ENCODE assay signal across 16 mouse cellular contexts in genomic region chr6:32749821-32750220, GRCm38 (mm10).
DNase-seq lines count a peak whose midpoint lies in the region; ATAC-seq and TF ChIP-seq lines count a peak whose summit lies in the region.
"Had no signal": no experiment of that assay in that cellular context is flagged by ENCODE, and none has a peak within 500 bp of the region (broad histone marks: within the 10 kb centered on the region; RNA-seq: fewer than 3 reads in every experiment).

No protein-coding gene starts in this region.

- no peak overlapping the region for H3K27ac ChIP-seq in intestine, postnatal 0 days (ENCODE audit: low read depth, low read length)
- no peak overlapping the region for H3K27ac ChIP-seq in intestine, embryonic 15.5 days
- H3K27ac ChIP-seq in CH12.LX (ENCODE audit: insufficient read depth, low read depth): no peak overlapping the region
- no peak overlapping the region for H3K27ac ChIP-seq in embryonic facial prominence, embryonic 10.5 days (replicated peaks)
- H3K27ac ChIP-seq: embryonic facial prominence, embryonic 13.5 days; limb, embryonic 13.5 days; lung, embryonic 15.5 days had no signal

- H3K9me3 ChIP-seq in intestine, postnatal 0 days (ENCODE audit: control insufficient read depth): no peaks in the 10 kb centered on the region
- H3K9me3 ChIP-seq in intestine, embryonic 15.5 days: no peaks in the 10 kb centered on the region
- peaks cover 3% of the 10 kb centered on the region for H3K9me3 ChIP-seq in CH12.LX (replicated peaks; ENCODE audit: low read length)
- no peaks in the 10 kb centered on the region for H3K9me3 ChIP-seq in embryonic facial prominence, embryonic 10.5 days
- H3K9me3 ChIP-seq: G1E; lung, embryonic 15.5 days had no signal

- H3K36me3 ChIP-seq in intestine, postnatal 0 days (ENCODE audit: control insufficient read depth, insufficient read depth): no peaks in the 10 kb centered on the region
- H3K36me3 ChIP-seq in intestine, embryonic 15.5 days: no peaks in the 10 kb centered on the region
- H3K36me3 ChIP-seq in CH12.LX (replicated peaks in 1 of 2; ENCODE audit: control insufficient read depth in 1 of 2, insufficient read depth in 1 of 2, low read length in 1 of 2): no peaks in the 10 kb centered on the region
- H3K36me3 ChIP-seq in embryonic facial prominence, embryonic 10.5 days (replicated peaks): no peaks in the 10 kb centered on the region
- H3K36me3 ChIP-seq: embryonic facial prominence, embryonic 13.5 days; G1E; limb, embryonic 13.5 days; lung, embryonic 15.5 days had no signal

- TF ChIP-seq RAD21 in CH12.LX (IDR thresholded peaks at IDR 0.05; ENCODE audit: low read depth, low read length): peak; percentile 46

- 100% methylated on average over 1 of the region's 1 CpGs for WGBS in intestine, postnatal 0 days
- WGBS in intestine, embryonic 15.5 days: 100% methylated on average over 1 of the region's 1 CpGs
- 92% methylated on average over 1 of the region's 1 CpGs for WGBS in embryonic facial prominence, embryonic 10.5 days

- H3K79me2 ChIP-seq in CH12.LX (replicated peaks; ENCODE audit: control insufficient read depth, extremely low read depth, insufficient read depth, poor library complexity, severe bottlenecking): no peaks in the 10 kb centered on the region

- H3K4me3 ChIP-seq in intestine, postnatal 0 days (ENCODE audit: low read depth, low read length): no peak overlapping the region
- no peak overlapping the region for H3K4me3 ChIP-seq in intestine, embryonic 15.5 days (replicated peaks)
- no peak overlapping the region for H3K4me3 ChIP-seq in CH12.LX (replicated peaks in 1 of 3; ENCODE audit: low read depth in 2 of 3, low read length in 2 of 3, poor library complexity in 1 of 3)
- H3K4me3 ChIP-seq in embryonic facial prominence, embryonic 10.5 days: no peak overlapping the region
- H3K4me3 ChIP-seq: embryonic facial prominence, embryonic 13.5 days; limb, embryonic 13.5 days; lung, embryonic 15.5 days; myocyte had no signal

- peak; percentile 48 for TF ChIP-seq CTCF in intestine, postnatal 0 days (IDR thresholded peaks at IDR 0.05; ENCODE audit: low read depth)
- TF ChIP-seq CTCF in CH12.LX (conservative IDR thresholded peaks at IDR 0.05 in 1 of 2, IDR thresholded peaks at IDR 0.05 in 1 of 2; ENCODE audit: low read depth in 2 of 2, low read length in 2 of 2): peak; percentile 52 to 54

- DNase-seq in 3T3-L1 (ENCODE audit: low read depth, low spot score) (peak; percentile 53), CH12.LX (ENCODE audit: extremely low read depth) (peak; percentile 6), ZHBTc4 (ENCODE audit: low read depth, low spot score) (peak; percentile 46)
- no peak for DNase-seq in embryonic facial prominence, embryonic 10.5 days (ENCODE audit: low spot score)
- no peak for DNase-seq in gastrocnemius, postnatal 25 days
- DNase-seq: cerebellum, adult 9-11 months; layer of hippocampus, postnatal 36 days; right cerebral cortex, postnatal 4 days had no signal

- H3K27me3 ChIP-seq in intestine, postnatal 0 days (replicated peaks; ENCODE audit: control insufficient read depth, insufficient read depth, low read length): no peaks in the 10 kb centered on the region
- H3K27me3 ChIP-seq in intestine, embryonic 15.5 days (replicated peaks): no peaks in the 10 kb centered on the region
- H3K27me3 ChIP-seq in CH12.LX (replicated peaks): no peaks in the 10 kb centered on the region
- H3K27me3 ChIP-seq in embryonic facial prominence, embryonic 10.5 days (replicated peaks; ENCODE audit: low read depth, poor library complexity, severe bottlenecking): no peaks in the 10 kb centered on the region
- H3K27me3 ChIP-seq: embryonic facial prominence, embryonic 13.5 days; limb, embryonic 13.5 days; lung, embryonic 15.5 days had no signal

- no peak for TF ChIP-seq EP300 in CH12.LX (IDR thresholded peaks at IDR 0.05; ENCODE audit: low read length)

- ATAC-seq in intestine, postnatal 0 days: no peak
- ATAC-seq in intestine, embryonic 15.5 days: no peak
- ATAC-seq: inflammation-experienced regulatory T-cells, adult 6 months had no signal

- dilution Hi-C loops in CH12.LX (cut with MboI; ENCODE audit: extremely low pct_ligation_motif_present, extremely low pct_unique_long_range_greater_than_20kb, low sequenced_read_pairs): no loop called here

- H3K4me2 ChIP-seq in intestine, postnatal 0 days (replicated peaks; ENCODE audit: low read depth): no peak overlapping the region
- no peak overlapping the region for H3K4me2 ChIP-seq in intestine, embryonic 15.5 days (replicated peaks)
- no peak overlapping the region for H3K4me2 ChIP-seq in CH12.LX (ENCODE audit: insufficient read depth, low read depth, poor library complexity, severe bottlenecking)
- H3K4me2 ChIP-seq: embryonic facial prominence, embryonic 13.5 days; limb, embryonic 13.5 days; lung, embryonic 15.5 days had no signal

- no peaks in the 10 kb centered on the region for H3K4me1 ChIP-seq in intestine, postnatal 0 days (replicated peaks; ENCODE audit: control insufficient read depth, insufficient read depth, low read length)
- no peaks in the 10 kb centered on the region for H3K4me1 ChIP-seq in intestine, embryonic 15.5 days (replicated peaks)
- H3K4me1 ChIP-seq in CH12.LX (ENCODE audit: control insufficient read depth in 1 of 2, insufficient read depth in 2 of 2): peaks cover 0 to 4% of the 10 kb centered on the region in 2 experiments; a peak in 1 of 4 replicates
- no peaks in the 10 kb centered on the region for H3K4me1 ChIP-seq in embryonic facial prominence, embryonic 10.5 days
- H3K4me1 ChIP-seq: embryonic facial prominence, embryonic 13.5 days; limb, embryonic 13.5 days; lung, embryonic 15.5 days had no signal

- H3K9ac ChIP-seq in intestine, postnatal 0 days (ENCODE audit: low read depth, low read length): no peak overlapping the region
- H3K9ac ChIP-seq in intestine, embryonic 15.5 days: no peak overlapping the region
- H3K9ac ChIP-seq in CH12.LX (ENCODE audit: insufficient read depth, low read depth): no peak overlapping the region
- H3K9ac ChIP-seq: embryonic facial prominence, embryonic 13.5 days; limb, embryonic 13.5 days; lung, embryonic 15.5 days had no signal

- in situ Hi-C loops in CH12.LX (cut with MboI; ENCODE audit: low pct_ligation_motif_present, low pct_unique_long_range_greater_than_20kb, low sequenced_read_pairs): no loop called here

- no peak for TF ChIP-seq POLR2A in CH12.LX (IDR thresholded peaks at IDR 0.05; ENCODE audit: low read depth, low read length)

TF ChIP-seq in CH12.LX, 34 proteins besides CTCF, POLR2A, EP300 and RAD21:
- peak; percentile 41 for TF ChIP-seq SMC3 (IDR thresholded peaks at IDR 0.05; ENCODE audit: low read depth, low read length)
- no peak for TF ChIP-seq USF1 (IDR thresholded peaks at IDR 0.05; ENCODE audit: low read depth, low read length)

Comparison
In these comparisons a context has a peak if more than half of its experiments do, and no peak if none do; other contexts are left out.
1. DNase-seq: peak in 3T3-L1 (single experiment), CH12.LX (single experiment) and ZHBTc4 (single experiment); none in embryonic facial prominence, embryonic 10.5 days (single experiment) and gastrocnemius, postnatal 25 days (single experiment).